Mouse (Mus musculus): ENCODE measurements around the gene Zfp292.

- TF ChIP-seq CTCF (IDR thresholded peaks at IDR 0.05; ENCODE audit: insufficient read depth, low read length) (no peak), POLR2A (IDR thresholded peaks at IDR 0.05; ENCODE audit: borderline replicate concordance, extremely low read depth, low read depth, low read length) (no peak)
Observed at GRCm38 (mm10) chr4:34901166-34901565, 18.4 kb upstream of the Zfp292 start.

All from lung, adult 2 months (tissue).